Mouse (Mus musculus) ES-Bruce4 (cell line): ENCODE results near the gene Nrbp1. TPM values are rescaled to one million over a fixed set of nuclear protein-coding genes. Genes with fewer than 3 reads are reported as not detected.
A peak's percentile ranks its signal among the peaks of the same experiment; 100 is the strongest.
"Not testable (repeated sequence)": the region's sequence is repeated elsewhere in the genome, so short reads cannot be mapped to it uniquely, and the experiment has no call there.

ENCODE experiments used
- H3K27ac ChIP-seq: 2 replicates; pipeline ENCODE4 v1.5.1; 2012; ENCODE audit warnings: low read length, inconsistent platforms; ENCODE audit not compliant: insufficient read depth
- H3K27me3 ChIP-seq: 2 replicates; pipeline ENCODE4 v1.6.1; 2012; ENCODE audit warnings: mild to moderate bottlenecking, low read length, inconsistent platforms; ENCODE audit not compliant: control insufficient read depth, poor library complexity, insufficient read depth, severe bottlenecking
- H3K36me3 ChIP-seq: 2 replicates; pipeline ENCODE4 v1.6.1; 2012; ENCODE audit warnings: inconsistent platforms, mild to moderate bottlenecking, low read length, moderate library complexity; ENCODE audit not compliant: control insufficient read depth, poor library complexity, insufficient read depth, severe bottlenecking
- H3K4me1 ChIP-seq: one replicate; pipeline ENCODE4 v1.8.1; 2011; ENCODE audit warnings: low read length; ENCODE audit not compliant: control insufficient read depth, insufficient read depth
- H3K4me3 ChIP-seq: 2 replicates; pipeline ENCODE4 v1.5.1; 2011; ENCODE audit warnings: low read depth, mild to moderate bottlenecking, low read length
- H3K9ac ChIP-seq: 2 replicates; pipeline ENCODE4 v1.6.1; 2012; ENCODE audit warnings: low read depth, mild to moderate bottlenecking, inconsistent platforms; ENCODE audit not compliant: poor library complexity, severe bottlenecking
- H3K9me3 ChIP-seq: replicated peaks from 2 replicates; pipeline ENCODE4 v1.6.1; 2012; ENCODE audit warnings: mild to moderate bottlenecking, low read length, inconsistent platforms; ENCODE audit not compliant: control insufficient read depth, poor library complexity, insufficient read depth, severe bottlenecking
- CTCF ChIP-seq: IDR thresholded peaks from one replicate; pipeline ENCODE4 v1.8.1; 2011; ENCODE audit warnings: low read depth, low read length
- EP300 ChIP-seq: IDR thresholded peaks from 2 replicates; pipeline ENCODE4 v1.6.1; 2011; ENCODE audit warnings: low read depth, low read length; ENCODE audit not compliant: insufficient read depth
- POLR2A ChIP-seq: IDR thresholded peaks from one replicate; pipeline ENCODE4 v1.8.1; 2011; ENCODE audit warnings: low read length; ENCODE audit not compliant: insufficient read depth
- polyA plus RNA-seq: library from polyadenylated mRNA; stranded (reverse); fragments of >200 nt; gene quantifications from 2 replicates; pipeline ENCODE4 v1.2.4, GENCODE M21; 2011; ENCODE audit warnings: low read depth; ENCODE audit not compliant: missing spikeins, insufficient read depth, insufficient read length

Nrbp1 gene
- polyA plus RNA-seq, 1 experiment: 68.6 TPM

DNA sequence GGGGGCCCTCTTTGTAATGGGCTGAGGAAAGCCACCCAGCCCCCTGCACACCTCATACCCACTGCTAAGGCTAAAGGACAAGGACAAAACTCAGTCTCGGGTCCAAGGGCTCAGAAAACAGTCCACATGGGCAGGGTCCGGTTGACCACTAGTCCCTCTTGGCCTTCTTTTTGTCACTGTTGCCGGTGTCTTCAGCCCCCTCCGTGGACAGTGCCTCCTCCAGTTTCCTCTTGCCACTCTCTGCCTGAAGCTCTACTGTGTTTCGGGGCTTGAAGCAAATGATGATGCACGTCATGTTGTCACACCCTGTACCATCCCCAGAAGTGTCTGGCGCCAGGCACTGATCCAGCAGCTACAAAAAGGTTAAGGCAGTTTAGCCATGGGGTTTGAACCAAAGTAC, 37.7 kb upstream of the Nrbp1 start:
- TF ChIP-seq CTCF: no peak
- no peak for TF ChIP-seq EP300
- TF ChIP-seq POLR2A: no peak
- Histone ChIP-seq H3K4me1 (no peaks in the 10 kb centered on the region), H3K4me3 (peak overlapping the region; percentile 80; the same call in 1 of the 2 replicates), H3K9ac (peak overlapping the region; percentile 39), H3K9me3 (no peaks in the 10 kb centered on the region), H3K36me3 (peaks cover 58% of the 10 kb centered on the region), H3K27me3 (no peaks in the 10 kb centered on the region), H3K27ac (no peak overlapping the region)

DNA sequence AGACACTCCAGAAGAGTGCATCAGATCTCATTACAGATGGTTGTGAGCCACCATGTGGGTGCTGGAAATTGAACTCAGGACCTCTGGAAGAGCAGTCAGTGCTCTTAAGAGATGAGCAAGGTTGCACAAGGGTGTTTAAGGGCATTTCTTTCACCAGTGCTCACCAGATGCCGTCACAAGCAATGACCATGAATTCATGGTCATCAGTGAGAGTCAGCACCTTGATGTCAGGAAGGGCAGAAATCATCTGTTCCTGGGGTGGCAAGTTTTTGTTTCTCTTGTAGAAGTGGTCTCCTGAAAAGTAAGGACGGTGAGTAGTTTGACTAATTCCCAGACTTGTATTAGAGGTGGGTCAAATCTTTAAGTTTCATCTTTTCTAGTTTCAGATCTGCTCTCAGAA, 36.8 kb upstream of the Nrbp1 start:
- TF ChIP-seq POLR2A (no peak), EP300 (no peak), CTCF (no peak)
- no peak overlapping the region for H3K9ac ChIP-seq
- H3K4me3 ChIP-seq: no peak overlapping the region
- peaks cover 57% of the 10 kb centered on the region for H3K36me3 ChIP-seq
- H3K27me3 ChIP-seq: no peaks in the 10 kb centered on the region
- H3K4me1 ChIP-seq: no peaks in the 10 kb centered on the region
- H3K27ac ChIP-seq: no peak overlapping the region
- H3K9me3 ChIP-seq: no peaks in the 10 kb centered on the region

DNA sequence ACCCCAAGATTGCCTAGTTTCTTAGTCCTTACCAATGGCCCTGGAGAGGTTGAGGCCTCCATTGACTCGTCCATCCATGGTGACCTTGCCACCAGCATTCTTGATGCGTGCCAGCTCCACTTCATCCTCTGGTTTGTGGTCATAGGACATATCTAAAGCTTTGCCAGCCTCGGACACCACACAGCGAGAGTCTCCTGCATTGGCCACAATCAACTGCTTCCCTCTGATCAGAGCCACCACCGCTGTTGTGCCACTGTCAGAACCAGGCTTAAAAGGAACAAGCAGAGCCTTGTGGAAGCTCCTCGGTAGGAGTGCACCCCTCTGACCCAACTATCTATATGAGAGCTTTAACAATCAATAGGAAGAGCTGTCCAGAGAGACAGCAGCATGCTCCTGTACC, 36.2 kb upstream of the Nrbp1 start:
- Histone ChIP-seq H3K27ac (no peak overlapping the region), H3K36me3 (peaks cover 52% of the 10 kb centered on the region), H3K9me3 (no peaks in the 10 kb centered on the region), H3K4me3 (no peak overlapping the region), H3K9ac (no peak overlapping the region), H3K4me1 (no peaks in the 10 kb centered on the region), H3K27me3 (no peaks in the 10 kb centered on the region)
- TF ChIP-seq CTCF (no peak), EP300 (no peak), POLR2A (no peak)

DNA sequence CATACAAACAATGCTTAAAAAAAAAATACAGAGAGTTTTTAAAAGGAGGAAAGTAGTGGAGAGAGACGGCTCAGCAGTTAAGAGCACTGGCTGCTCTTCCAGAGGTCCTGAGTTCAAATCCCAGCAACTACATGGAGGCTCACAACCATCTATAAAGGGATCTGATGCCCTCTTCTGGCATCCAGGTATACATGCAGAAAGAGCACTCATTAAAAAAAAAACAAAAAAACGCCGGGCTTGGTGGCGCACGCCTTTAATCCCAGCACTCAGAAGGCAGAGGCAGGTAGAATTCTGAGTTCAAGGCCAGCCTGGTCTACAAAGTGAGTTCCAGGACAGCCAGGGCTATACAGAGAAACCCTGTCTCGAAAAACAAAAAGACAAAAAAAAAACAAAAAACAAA, 24.1 kb upstream of the Nrbp1 start:
- not testable (repeated sequence) for H3K9ac ChIP-seq, H3K36me3 ChIP-seq, H3K4me1 ChIP-seq, H3K4me3 ChIP-seq, H3K27ac ChIP-seq, H3K27me3 ChIP-seq, H3K9me3 ChIP-seq

DNA sequence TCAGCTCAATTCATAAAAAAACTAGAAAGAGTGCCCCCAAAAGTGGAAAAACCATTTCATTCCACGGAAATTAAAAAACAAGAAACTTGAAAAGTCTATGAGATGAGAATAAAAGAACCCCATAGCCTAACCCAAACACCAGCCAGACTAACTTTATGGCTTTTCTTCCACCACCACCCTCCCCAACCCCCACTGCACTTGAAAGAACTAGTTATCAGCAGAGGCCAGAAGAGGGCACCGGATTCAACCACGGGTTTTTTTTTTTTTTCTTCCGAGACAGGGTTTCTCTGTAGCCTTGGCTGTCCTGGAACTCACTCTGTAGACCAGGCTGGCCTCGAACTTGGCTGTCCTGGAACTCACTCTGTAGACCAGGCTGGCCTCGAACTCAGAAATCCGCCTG, 22.4 kb upstream of the Nrbp1 start:
- Histone ChIP-seq H3K9ac (peak overlapping the region; percentile 57), H3K9me3 (no peaks in the 10 kb centered on the region), H3K4me3 (no peak overlapping the region), H3K27me3 (no peaks in the 10 kb centered on the region), H3K4me1 (no peaks in the 10 kb centered on the region), H3K36me3 (peaks cover 5% of the 10 kb centered on the region), H3K27ac (no peak overlapping the region)
- TF ChIP-seq POLR2A (no peak), EP300 (no peak), CTCF (no peak)

DNA sequence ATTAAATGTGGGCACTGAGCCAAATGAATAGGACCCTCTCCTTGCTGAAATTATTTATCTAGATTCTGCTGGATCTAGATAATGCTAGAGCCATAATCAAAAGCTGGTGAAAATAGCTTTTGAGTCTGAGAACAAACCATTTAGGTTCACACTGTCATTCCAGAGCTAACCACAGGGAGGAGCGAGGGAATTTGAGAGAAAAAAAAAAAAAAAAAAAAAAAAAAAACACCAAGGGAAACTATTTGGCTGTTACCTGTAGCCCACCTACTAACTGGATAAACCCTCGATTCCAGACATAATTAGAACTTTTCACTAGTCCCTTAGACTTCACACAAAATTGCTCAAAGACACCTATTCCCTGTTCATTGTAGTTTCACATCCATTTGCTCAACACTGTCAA, 21.6 kb upstream of the Nrbp1 start:
- H3K4me3 ChIP-seq: no peak overlapping the region
- TF ChIP-seq POLR2A: no peak
- no peak for TF ChIP-seq EP300
- TF ChIP-seq CTCF: no peak
- no peak overlapping the region for H3K27ac ChIP-seq
- peak overlapping the region; percentile 57 for H3K9ac ChIP-seq
- H3K27me3 ChIP-seq: no peaks in the 10 kb centered on the region
- no peaks in the 10 kb centered on the region for H3K9me3 ChIP-seq
- no peaks in the 10 kb centered on the region for H3K4me1 ChIP-seq
- H3K36me3 ChIP-seq: peaks cover 5% of the 10 kb centered on the region
